Mouse (Mus musculus) kidney, embryonic 15.5 days (tissue): Measurements from ENCODE around the gene Plpp3. TPM values are rescaled to one million over a fixed set of nuclear protein-coding genes. Genes with fewer than 3 reads are reported as not detected.

Experiments used
- ATAC-seq: fragments of 200-750 bp; cut with Nextera tagmentation; replicated peaks from 2 replicates; pipeline ENCODE4 v1.8.0; 2017; ENCODE audit warnings: moderate TSS enrichment; ENCODE audit not compliant: low FRiP score
- H3K27ac ChIP-seq: fragments of 300-500 bp; sonication (generic); 2 replicates; pipeline ENCODE4 v1.5.1; 2015; ENCODE audit warnings: mild to moderate bottlenecking, inconsistent platforms
- H3K27me3 ChIP-seq: fragments of 300-500 bp; sonication (generic); 2 replicates; pipeline ENCODE4 v1.6.1; 2015; ENCODE audit warnings: inconsistent platforms
- H3K36me3 ChIP-seq: fragments of 300-500 bp; sonication (generic); 2 replicates; pipeline ENCODE4 v1.6.1; 2015; ENCODE audit warnings: inconsistent platforms
- H3K4me1 ChIP-seq: fragments of 300-500 bp; sonication (generic); 2 replicates; pipeline ENCODE4 v1.6.1; 2015; ENCODE audit warnings: inconsistent platforms
- H3K4me2 ChIP-seq: fragments of 300-500 bp; sonication (generic); 2 replicates; pipeline ENCODE4 v1.6.1; 2015; ENCODE audit warnings: moderate library complexity, mild to moderate bottlenecking, inconsistent platforms
- H3K4me3 ChIP-seq: fragments of 300-500 bp; sonication (generic); replicated peaks from 2 replicates; pipeline ENCODE4 v1.5.1; 2015; ENCODE audit warnings: mild to moderate bottlenecking, inconsistent platforms
- H3K9ac ChIP-seq: fragments of 300-500 bp; sonication (generic); 2 replicates; pipeline ENCODE4 v1.6.1; 2015; ENCODE audit warnings: mild to moderate bottlenecking, inconsistent platforms
- H3K9me3 ChIP-seq: fragments of 300-500 bp; sonication (generic); replicated peaks from 2 replicates; pipeline ENCODE4 v1.6.1; 2016; ENCODE audit warnings: inconsistent platforms
- WGBS: fragments of 180-500 bp; shearing (Covaris S2); methylation state at CpG from one replicate; pipeline ENCODE4 v1.1.7; 2015; ENCODE audit warnings: mixed read lengths; 5-methylcytosine and 5-hydroxymethylcytosine counted together
- polyA plus RNA-seq: library from polyadenylated mRNA; unstranded; fragments of >200 nt; fragmentation: Nextera tagmentation; extraction: Ambion mirVana; gene quantifications from 2 replicates; pipeline ENCODE4 v1.2.1, GENCODE M21; 2015

Plpp3 gene
- polyA plus RNA-seq, 1 experiment from 2014 or later = 65.5 TPM

- Histone ChIP-seq H3K36me3 (0 out of 2 replicates have a peak, but pooled peaks cover 7% of the 10 kb centered on the region), H3K4me1 (peaks cover 37% of the 10 kb centered on the region), H3K9me3 (no peaks in the 10 kb centered on the region), H3K4me2 (no peak overlapping the region), H3K9ac (no peak overlapping the region), H3K27me3 (no peaks in the 10 kb centered on the region), H3K27ac (no peak overlapping the region), H3K4me3 (no peak overlapping the region)
- WGBS = 49% methylated on average over 16 of the region's 16 CpGs
- ATAC-seq = no peak
Measured at GRCm38 (mm10) chr4:105181014-105181658, 24.0 kb downstream of the Plpp3 start.

DNA sequence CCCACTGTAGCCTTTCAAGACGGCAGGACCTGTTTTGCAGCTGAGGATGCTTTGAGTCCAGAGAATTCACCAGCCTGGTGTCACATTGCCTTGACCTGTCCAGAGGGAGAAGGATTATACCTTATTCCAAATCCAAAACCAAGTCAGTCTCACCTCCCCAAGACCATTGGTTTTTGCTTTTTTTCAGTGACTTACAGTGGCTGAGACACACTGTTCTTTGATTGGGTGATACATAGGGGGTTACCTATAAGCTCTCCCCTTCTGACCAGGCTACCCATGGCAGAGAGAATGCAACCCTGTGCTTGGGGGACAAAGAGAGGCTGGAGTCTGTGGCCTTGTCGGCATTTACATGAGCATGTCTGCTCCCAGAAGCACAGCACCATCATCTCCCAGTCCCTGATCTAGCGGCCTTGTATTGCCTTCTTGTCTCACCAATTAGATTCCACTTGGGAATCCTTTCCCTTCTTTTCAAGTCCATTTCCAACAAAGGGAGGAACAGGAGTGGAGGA, 24.6 kb downstream of the Plpp3 start:
- Histone ChIP-seq H3K27ac (no peak overlapping the region), H3K36me3 (0 out of 2 replicates have a peak, but pooled peaks cover 7% of the 10 kb centered on the region), H3K9ac (no peak overlapping the region), H3K9me3 (no peaks in the 10 kb centered on the region), H3K4me3 (no peak overlapping the region), H3K27me3 (no peaks in the 10 kb centered on the region), H3K4me2 (no peak overlapping the region), H3K4me1 (peaks cover 42% of the 10 kb centered on the region)
- 53% methylated on average over 3 of the region's 3 CpGs for WGBS
- ATAC-seq = no peak

DNA sequence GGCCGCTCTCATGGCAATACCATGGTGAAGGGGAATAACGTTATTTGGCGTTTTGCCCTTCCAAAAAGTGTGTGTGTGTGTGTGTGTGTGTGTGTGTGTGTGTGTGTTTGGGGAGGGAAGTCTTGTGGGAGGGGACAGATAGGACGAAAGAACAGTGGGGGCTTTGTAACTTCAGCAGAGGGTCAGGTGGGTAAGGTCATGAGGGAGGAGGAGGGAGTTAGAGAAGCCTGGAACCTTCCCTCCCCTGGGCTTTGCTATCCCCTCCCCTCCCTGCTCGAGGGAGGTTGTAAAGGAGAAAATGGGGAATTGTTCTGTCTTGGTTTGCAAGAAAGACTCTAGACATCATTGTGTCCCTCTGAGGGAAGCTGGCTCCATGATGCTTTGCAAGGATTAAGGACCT, 25.1 kb downstream of the Plpp3 start:
- ATAC-seq = no peak
- Histone ChIP-seq H3K4me3 (no peak overlapping the region), H3K4me2 (no peak overlapping the region), H3K36me3 (0 out of 2 replicates have a peak, but pooled peaks cover 7% of the 10 kb centered on the region), H3K27ac (no peak overlapping the region), H3K9me3 (no peaks in the 10 kb centered on the region), H3K9ac (no peak overlapping the region), H3K27me3 (no peaks in the 10 kb centered on the region), H3K4me1 (peaks cover 42% of the 10 kb centered on the region)
- WGBS = 65% methylated on average over 5 of the region's 5 CpGs

DNA sequence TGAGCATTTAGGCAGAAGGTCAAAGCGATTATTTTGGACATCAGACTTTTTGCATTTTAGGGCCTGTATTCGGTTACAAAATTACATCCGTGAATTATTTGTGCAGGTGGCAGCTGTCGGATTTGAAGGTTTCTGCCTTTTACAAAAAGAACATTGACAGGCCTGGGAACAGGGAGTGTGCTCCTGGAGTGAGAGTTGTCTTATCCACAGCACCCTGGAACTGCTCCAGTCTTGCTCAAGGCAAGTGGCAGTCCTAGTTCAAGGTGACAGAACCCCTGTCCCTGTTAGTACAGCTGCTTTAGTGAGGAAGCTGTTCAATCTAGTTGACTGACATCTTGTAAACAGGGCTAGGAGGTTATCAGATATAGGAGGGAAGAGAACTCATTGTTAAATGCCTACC, 27.3 kb downstream of the Plpp3 start:
- Histone ChIP-seq H3K9ac (no peak overlapping the region), H3K4me3 (no peak overlapping the region), H3K27ac (no peak overlapping the region), H3K36me3 (0 out of 2 replicates have a peak, but pooled peaks cover 3% of the 10 kb centered on the region), H3K27me3 (no peaks in the 10 kb centered on the region), H3K4me1 (peaks cover 49% of the 10 kb centered on the region), H3K9me3 (no peaks in the 10 kb centered on the region), H3K4me2 (no peak overlapping the region)
- ATAC-seq = 0 out of 2 replicates have a peak, but pooled peaks have one; percentile 28
- 50% methylated on average over 4 of the region's 4 CpGs for WGBS

- ATAC-seq = no peak
- H3K4me3 ChIP-seq = no peak overlapping the region
- H3K36me3 ChIP-seq = no peaks in the 10 kb centered on the region
- no peaks in the 10 kb centered on the region for H3K27me3 ChIP-seq
- H3K9ac ChIP-seq = no peak overlapping the region
- no peaks in the 10 kb centered on the region for H3K9me3 ChIP-seq
- no peak overlapping the region for H3K4me2 ChIP-seq
- peaks cover 53% of the 10 kb centered on the region for H3K4me1 ChIP-seq
- H3K27ac ChIP-seq = no peak overlapping the region
- WGBS = 72% methylated on average over 6 of the region's 6 CpGs
Measured at GRCm38 (mm10) chr4:105184924-105185323, 27.8 kb downstream of the Plpp3 start.

DNA sequence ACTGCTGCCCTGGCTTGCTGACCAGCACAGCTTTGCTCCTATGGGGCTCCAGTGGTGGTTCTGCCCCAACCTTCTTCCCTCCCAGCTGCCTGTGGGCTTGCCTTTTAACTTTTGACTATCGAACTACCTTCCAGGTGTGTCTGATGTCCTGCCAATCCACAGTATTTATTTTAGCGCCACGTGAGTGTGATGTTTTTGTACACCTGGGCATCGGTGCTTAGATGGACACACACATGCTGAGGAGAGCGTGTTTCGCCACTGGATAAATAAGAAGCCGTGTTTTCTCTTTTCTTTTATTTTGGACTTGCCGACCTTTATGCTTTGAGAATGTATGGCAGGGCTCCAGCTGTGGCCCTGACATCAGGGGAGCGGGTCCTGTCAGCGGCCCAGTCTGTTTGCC, 29.5 kb downstream of the Plpp3 start:
- Histone ChIP-seq H3K27me3 (no peaks in the 10 kb centered on the region), H3K4me2 (no peak overlapping the region), H3K9me3 (no peaks in the 10 kb centered on the region), H3K27ac (no peak overlapping the region), H3K9ac (no peak overlapping the region), H3K4me1 (peaks cover 61% of the 10 kb centered on the region), H3K4me3 (no peak overlapping the region), H3K36me3 (no peaks in the 10 kb centered on the region)
- ATAC-seq = no peak
- 89% methylated on average over 10 of the region's 10 CpGs for WGBS

DNA sequence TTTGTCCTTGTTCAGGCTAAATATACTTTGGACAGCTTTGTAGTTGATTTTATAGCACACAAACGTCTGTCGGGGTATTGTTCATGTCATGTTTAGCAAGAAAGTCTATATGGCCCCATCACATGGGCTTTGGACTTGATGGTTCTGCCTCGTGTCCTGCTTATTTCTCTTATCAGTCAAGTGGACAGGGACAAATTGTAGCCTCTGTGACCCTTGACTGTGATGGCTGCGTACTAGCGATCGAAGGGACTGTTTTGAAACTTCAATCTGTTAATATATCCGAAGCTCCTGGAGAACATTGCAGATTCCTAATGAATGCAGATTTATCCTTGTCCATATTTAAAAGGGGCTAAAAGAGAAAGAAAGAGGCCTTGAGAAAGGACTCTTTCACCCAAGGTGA, 30.7 kb downstream of the Plpp3 start:
- Histone ChIP-seq H3K27me3 (no peaks in the 10 kb centered on the region), H3K4me2 (no peak overlapping the region), H3K9me3 (no peaks in the 10 kb centered on the region), H3K27ac (no peak overlapping the region), H3K4me1 (peaks cover 66% of the 10 kb centered on the region), H3K36me3 (no peaks in the 10 kb centered on the region), H3K9ac (no peak overlapping the region), H3K4me3 (no peak overlapping the region)
- 79% methylated on average over 7 of the region's 7 CpGs for WGBS
- no peak for ATAC-seq

DNA sequence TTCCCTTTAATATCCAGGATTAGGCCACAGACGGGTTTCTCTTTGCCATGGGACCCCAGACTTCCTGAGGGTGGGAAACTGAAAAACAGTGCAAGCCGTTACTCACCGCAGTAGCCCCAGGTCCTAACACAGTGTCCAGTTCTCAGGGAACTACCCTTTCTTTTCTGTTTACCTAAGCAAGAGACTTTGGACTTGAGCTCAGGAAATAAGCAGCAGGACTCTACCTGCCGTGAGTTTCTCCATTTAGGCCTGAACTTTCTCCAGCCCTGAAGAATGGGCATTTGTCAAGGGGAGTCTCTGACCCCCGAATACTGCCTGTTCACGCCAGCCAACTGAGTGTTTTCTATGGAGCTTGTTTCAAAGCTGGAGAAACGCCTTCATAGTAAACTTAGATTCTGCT, 31.7 kb downstream of the Plpp3 start:
- Histone ChIP-seq H3K4me2 (no peak overlapping the region), H3K4me3 (no peak overlapping the region), H3K27me3 (no peaks in the 10 kb centered on the region), H3K4me1 (peaks cover 70% of the 10 kb centered on the region), H3K36me3 (no peaks in the 10 kb centered on the region), H3K9me3 (no peaks in the 10 kb centered on the region), H3K27ac (peak overlapping the region; percentile 66), H3K9ac (no peak overlapping the region)
- 52% methylated on average over 7 of the region's 7 CpGs for WGBS
- ATAC-seq = no peak

GRCm38 (mm10) chr4:105190826-105191225, 33.7 kb downstream of the Plpp3 start:
- peak overlapping the region; percentile 72; the same call in 1 of the 2 replicates for H3K27ac ChIP-seq

GRCm38 (mm10) chr4:105191550-105191949, 34.4 kb downstream of the Plpp3 start:
- peaks cover 18% of the 10 kb centered on the region for H3K36me3 ChIP-seq
- H3K9me3 ChIP-seq = no peaks in the 10 kb centered on the region
- 64% methylated on average over 5 of the region's 5 CpGs for WGBS
- peaks cover 57% of the 10 kb centered on the region for H3K4me1 ChIP-seq
- H3K9ac ChIP-seq = no peak overlapping the region
- H3K4me2 ChIP-seq = no peak overlapping the region
- no peak overlapping the region for H3K4me3 ChIP-seq
- no peaks in the 10 kb centered on the region for H3K27me3 ChIP-seq
- H3K27ac ChIP-seq = peak overlapping the region; percentile 72
- no peak for ATAC-seq

More at GRCm38 (mm10) chr4:105190826-105191225, 33.7 kb downstream of the Plpp3 start:
- Histone ChIP-seq H3K4me2 (no peak overlapping the region), H3K9ac (no peak overlapping the region), H3K27me3 (no peaks in the 10 kb centered on the region), H3K36me3 (peaks cover 13% of the 10 kb centered on the region), H3K4me1 (peaks cover 61% of the 10 kb centered on the region), H3K4me3 (no peak overlapping the region), H3K9me3 (no peaks in the 10 kb centered on the region)
- ATAC-seq = peak; percentile 79
- WGBS = 44% methylated on average over 4 of the region's 4 CpGs

- no peak for ATAC-seq
- no peaks in the 10 kb centered on the region for H3K9me3 ChIP-seq
- no peak overlapping the region for H3K4me3 ChIP-seq
- peaks cover 54% of the 10 kb centered on the region for H3K4me1 ChIP-seq
- no peak overlapping the region for H3K4me2 ChIP-seq
- H3K27ac ChIP-seq = no peak overlapping the region
- WGBS = 17% methylated on average over 5 of the region's 5 CpGs
- no peak overlapping the region for H3K9ac ChIP-seq
- no peaks in the 10 kb centered on the region for H3K27me3 ChIP-seq
- peaks cover 28% of the 10 kb centered on the region for H3K36me3 ChIP-seq
Measured at GRCm38 (mm10) chr4:105192665-105193064, 35.5 kb downstream of the Plpp3 start.

DNA sequence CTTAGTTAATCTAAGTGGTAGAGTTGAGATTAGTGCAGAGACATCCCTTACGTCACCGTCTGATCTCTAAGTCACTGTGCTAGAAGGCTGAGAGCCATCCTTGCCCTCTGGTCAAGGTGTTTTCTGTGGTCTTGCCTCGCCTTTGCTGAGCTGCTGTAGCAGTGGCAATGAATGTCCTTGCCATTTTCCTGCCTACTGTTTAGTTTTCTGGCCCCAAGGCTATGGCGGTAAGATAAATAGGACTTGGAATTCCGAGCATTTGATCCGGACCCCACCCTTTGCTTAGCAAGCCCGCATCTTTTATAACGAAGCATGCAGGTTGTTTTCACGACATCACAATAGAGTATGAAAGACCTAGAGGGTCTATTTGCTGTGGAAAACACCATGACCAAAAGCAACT, 38.1 kb downstream of the Plpp3 start:
- Histone ChIP-seq H3K9ac (no peak overlapping the region), H3K27me3 (no peaks in the 10 kb centered on the region), H3K4me3 (no peak overlapping the region), H3K9me3 (no peaks in the 10 kb centered on the region), H3K36me3 (peaks cover 46% of the 10 kb centered on the region), H3K27ac (no peak overlapping the region), H3K4me1 (peaks cover 39% of the 10 kb centered on the region), H3K4me2 (no peak overlapping the region)
- WGBS = 84% methylated on average over 9 of the region's 9 CpGs
- ATAC-seq = no peak

DNA sequence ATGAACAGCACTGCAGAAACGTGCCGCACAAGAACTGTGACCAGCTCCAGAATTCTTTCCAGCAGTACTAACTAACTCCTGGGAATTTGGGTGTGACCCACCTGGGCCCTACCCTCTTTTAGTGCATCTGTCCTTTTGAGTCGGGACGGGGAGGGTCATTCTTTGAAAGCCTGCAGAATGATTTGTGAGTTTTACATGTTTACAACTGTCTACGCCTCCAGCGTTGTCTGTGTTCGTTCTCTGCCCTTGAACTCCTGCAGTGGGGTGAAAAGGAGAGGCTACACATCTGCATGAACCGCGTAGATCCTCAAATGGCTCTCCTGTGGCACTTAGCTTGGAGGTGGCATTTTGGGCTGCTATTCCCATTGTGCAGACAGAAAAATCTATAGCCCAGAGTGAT, 39.0 kb downstream of the Plpp3 start:
- no peak for ATAC-seq
- no peaks in the 10 kb centered on the region for H3K9me3 ChIP-seq
- H3K4me2 ChIP-seq = no peak overlapping the region
- H3K27me3 ChIP-seq = no peaks in the 10 kb centered on the region
- no peak overlapping the region for H3K9ac ChIP-seq
- WGBS = 64% methylated on average over 9 of the region's 9 CpGs
- H3K27ac ChIP-seq = no peak overlapping the region
- H3K4me3 ChIP-seq = no peak overlapping the region
- H3K4me1 ChIP-seq = peaks cover 39% of the 10 kb centered on the region
- peaks cover 46% of the 10 kb centered on the region for H3K36me3 ChIP-seq
